8 mouse cellular contexts compared by ENCODE assay signal in genomic region chr5:138263260-138264206, GRCm38 (mm10). TPM values are rescaled to one million over a fixed set of nuclear protein-coding genes. Genes with fewer than 3 reads are reported as not detected.
DNase-seq lines count a peak whose midpoint lies in the region; ATAC-seq and TF ChIP-seq lines count a peak whose summit lies in the region.

Gene BC037034 (minus strand): TSS chr5:138264033.

- no peak; the same call in 1 of the 2 replicates for TF ChIP-seq CTCF in kidney, postnatal 0 days (IDR thresholded peaks at IDR 0.05; ENCODE audit: low read depth)

- under 1% methylated on average over 56 of the region's 71 CpGs for WGBS in heart, embryonic 11.5 days (ENCODE audit: insufficient replicate concordance)
- WGBS in kidney, postnatal 0 days = under 1% methylated on average over 70 of the region's 71 CpGs
- 1% methylated on average over 70 of the region's 71 CpGs for WGBS in liver, embryonic 11.5 days
- WGBS in stomach, embryonic 14.5 days = under 1% methylated on average over 69 of the region's 71 CpGs

- H3K27ac ChIP-seq in heart, embryonic 11.5 days (ENCODE audit: low read depth, low read length) = peak within 1 kb of the TSS; percentile 52
- H3K27ac ChIP-seq in kidney, postnatal 0 days = peak within 1 kb of the TSS; percentile 79
- peak within 1 kb of the TSS; percentile 87 for H3K27ac ChIP-seq in liver, embryonic 11.5 days (ENCODE audit: low read depth, low read length)
- H3K27ac ChIP-seq in stomach, embryonic 14.5 days (ENCODE audit: low read length) = peak within 1 kb of the TSS; percentile 66; the same call in 1 of the 2 replicates

- H3K9ac ChIP-seq in heart, embryonic 11.5 days (ENCODE audit: low read depth, low read length) = peak within 1 kb of the TSS; percentile 83
- H3K9ac ChIP-seq in kidney, postnatal 0 days (ENCODE audit: low read depth, low read length) = peak within 1 kb of the TSS; percentile 93
- peak within 1 kb of the TSS; percentile 97 for H3K9ac ChIP-seq in liver, embryonic 11.5 days (ENCODE audit: low read depth, low read length)
- peak within 1 kb of the TSS; percentile 91 for H3K9ac ChIP-seq in stomach, embryonic 14.5 days (replicated peaks; ENCODE audit: low read depth, low read length)

- ATAC-seq in erythroblast, adult 5-6 weeks (replicated peaks; ENCODE audit: low FRiP score, poor library complexity, severe bottlenecking) = peak; percentile 94
- peak; percentile 77 for ATAC-seq in heart, embryonic 11.5 days (replicated peaks; ENCODE audit: insufficient number of reproducible peaks, low FRiP score, low TSS enrichment)
- ATAC-seq in kidney, postnatal 0 days (replicated peaks; ENCODE audit: low FRiP score, low read depth) = peak; percentile 85
- ATAC-seq in liver, embryonic 11.5 days (replicated peaks; ENCODE audit: low FRiP score) = peak; percentile 81
- ATAC-seq in stomach, embryonic 14.5 days (ENCODE audit: insufficient number of reproducible peaks, insufficient read depth, low FRiP score, low read depth) = peak; percentile 89

- H3K4me1 ChIP-seq in heart, embryonic 11.5 days (ENCODE audit: control insufficient read depth, insufficient read depth, low read length) = peaks cover 38% of the 10 kb centered on the region
- peaks cover 12% of the 10 kb centered on the region for H3K4me1 ChIP-seq in kidney, postnatal 0 days (replicated peaks; ENCODE audit: insufficient read depth, low read length)
- H3K4me1 ChIP-seq in liver, embryonic 11.5 days (replicated peaks; ENCODE audit: control insufficient read depth, insufficient read depth, low read length) = peaks cover 46% of the 10 kb centered on the region
- peaks cover 18% of the 10 kb centered on the region; the same call in 1 of the 2 replicates for H3K4me1 ChIP-seq in stomach, embryonic 14.5 days (ENCODE audit: control insufficient read depth, insufficient read depth, low read length)

- peak within 1 kb of the TSS; percentile 90 for H3K4me2 ChIP-seq in heart, embryonic 11.5 days
- H3K4me2 ChIP-seq in kidney, postnatal 0 days (ENCODE audit: low read length) = peak within 1 kb of the TSS; percentile 95
- H3K4me2 ChIP-seq in liver, embryonic 11.5 days = peak within 1 kb of the TSS; percentile 94
- H3K4me2 ChIP-seq in stomach, embryonic 14.5 days (replicated peaks; ENCODE audit: low read depth, low read length) = peak within 1 kb of the TSS; percentile 95

- H3K4me3 ChIP-seq in heart, embryonic 11.5 days (ENCODE audit: low read depth, low read length) = peak within 1 kb of the TSS; percentile 84
- H3K4me3 ChIP-seq in kidney, postnatal 0 days (replicated peaks; ENCODE audit: low read depth, low read length) = peak within 1 kb of the TSS; percentile 85
- peak within 1 kb of the TSS; percentile 97 for H3K4me3 ChIP-seq in liver, embryonic 11.5 days (ENCODE audit: low read depth, low read length)
- H3K4me3 ChIP-seq in stomach, embryonic 14.5 days (ENCODE audit: low read depth, low read length) = peak within 1 kb of the TSS; percentile 93

- no peaks in the 10 kb centered on the region for H3K27me3 ChIP-seq in heart, embryonic 11.5 days (ENCODE audit: control insufficient read depth, insufficient read depth, low read length)
- H3K27me3 ChIP-seq in kidney, postnatal 0 days (ENCODE audit: insufficient read depth, low read length) = no peaks in the 10 kb centered on the region
- no peaks in the 10 kb centered on the region for H3K27me3 ChIP-seq in liver, embryonic 11.5 days (replicated peaks; ENCODE audit: control insufficient read depth, insufficient read depth, low read length)
- H3K27me3 ChIP-seq in stomach, embryonic 14.5 days (ENCODE audit: control insufficient read depth, insufficient read depth, low read length) = no peaks in the 10 kb centered on the region

- peak; percentile 95 to 96 for DNase-seq in B cell, adult 2 months
- peak; percentile 97 for DNase-seq in brain, adult 2 months (ENCODE audit: low read depth, low spot score)
- DNase-seq in kidney, postnatal 0 days (ENCODE audit: low spot score) = peak; percentile 97
- DNase-seq in liver, embryonic 11.5 days (ENCODE audit: low spot score) = peak; percentile 88
- DNase-seq in naive thymus-derived CD4-positive, alpha-beta T cell, adult 2 months (ENCODE audit: low read depth) = peak; percentile 95

- peaks cover 12% of the 10 kb centered on the region for H3K36me3 ChIP-seq in heart, embryonic 11.5 days (ENCODE audit: control insufficient read depth, insufficient read depth, low read length)
- peaks cover 24% of the 10 kb centered on the region for H3K36me3 ChIP-seq in kidney, postnatal 0 days (ENCODE audit: insufficient read depth, low read length)
- H3K36me3 ChIP-seq in liver, embryonic 11.5 days (ENCODE audit: control insufficient read depth, insufficient read depth, low read length) = peaks cover 21% of the 10 kb centered on the region
- H3K36me3 ChIP-seq in stomach, embryonic 14.5 days (ENCODE audit: control insufficient read depth, insufficient read depth, low read length) = peaks cover 31% of the 10 kb centered on the region

- no peaks in the 10 kb centered on the region for H3K9me3 ChIP-seq in heart, embryonic 11.5 days (replicated peaks; ENCODE audit: control insufficient read depth, low read length)
- no peaks in the 10 kb centered on the region for H3K9me3 ChIP-seq in kidney, postnatal 0 days (replicated peaks; ENCODE audit: low read length)
- H3K9me3 ChIP-seq in liver, embryonic 11.5 days (ENCODE audit: control insufficient read depth, low read length) = no peaks in the 10 kb centered on the region
- no peaks in the 10 kb centered on the region for H3K9me3 ChIP-seq in stomach, embryonic 14.5 days (ENCODE audit: control insufficient read depth, low read depth, low read length)

RNA-seq across cellular contexts. Expression of gene BC037034, which starts in this region (rescaled TPM):
- 9.0 and 16.9 TPM in 2 replicates for total RNA-seq in erythroblast, adult 5-6 weeks (2015; ENCODE audit: low replicate concordance)
- 10.5 and 20.8 TPM in 2 replicates for total RNA-seq in erythroblast, adult 5-6 weeks (2017; ENCODE audit: low replicate concordance)
- polyA plus RNA-seq in heart, embryonic 11.5 days (2014; fragmentation: Nextera tagmentation; extraction: Ambion mirVana) = 3.5 and 4.0 TPM in 2 replicates
- polyA plus RNA-seq in kidney, postnatal 0 days (2015; fragmentation: Nextera tagmentation; extraction: Ambion mirVana) = 3.2 and 4.3 TPM in 2 replicates
- 6.8 and 7.2 TPM in 2 replicates for polyA plus RNA-seq in liver, embryonic 11.5 days (2014; fragmentation: Nextera tagmentation; extraction: Ambion mirVana)
- polyA plus RNA-seq in stomach, embryonic 14.5 days (2014; fragmentation: Nextera tagmentation; extraction: Ambion mirVana) = 6.7 and 7.8 TPM in 2 replicates

Comparison
In these comparisons a context has a peak if more than half of its experiments do, and no peak if none do; other contexts are left out.
1. Peak in every context shown above with its lines: DNase-seq, ATAC-seq, H3K4me3 ChIP-seq and H3K27ac ChIP-seq.